Mouse (Mus musculus) CD4-positive, CD25-positive, alpha-beta regulatory T cell, adult 2 months (primary cell): ENCODE measurements at regions not wholly inside any gene's neighbourhood (a gene's known extent, or its start where the extent isn't known, plus 50 kb on each side); places are given as distances from the start of the nearest gene placed in this dataset.
A peak's percentile ranks its signal among the peaks of the same experiment; 100 is the strongest.

Experiments
- DNase-seq: peaks from one replicate; pipeline ENCODE4 v3.0.0-alpha.2; 2012; ENCODE audit warnings: low read depth, low spot score

GRCm38 (mm10) chr9:13978842-13979241 is 151.3 kb downstream of the Fam76b start:
- no peak for DNase-seq

- no peak for DNase-seq
Measured at GRCm38 (mm10) chr9:13987486-13987885, 160.0 kb downstream of the Fam76b start.

GRCm38 (mm10) chr9:13988901-13989300 is 161.4 kb downstream of the Fam76b start:
- no peak for DNase-seq

- no peak for DNase-seq
Measured at GRCm38 (mm10) chr9:13990960-13991359, 163.4 kb downstream of the Fam76b start.

- DNase-seq: no peak
Measured at GRCm38 (mm10) chr9:13992728-13993127, 165.2 kb downstream of the Fam76b start.

- no peak for DNase-seq
Measured at GRCm38 (mm10) chr9:13999358-13999757, 171.8 kb downstream of the Fam76b start.

GRCm38 (mm10) chr9:14001517-14001916 is 174.0 kb downstream of the Fam76b start:
- peak; percentile 31 for DNase-seq

GRCm38 (mm10) chr9:14002236-14002635 is 174.7 kb downstream of the Fam76b start:
- no peak for DNase-seq

GRCm38 (mm10) chr9:14003163-14003562 is 175.6 kb downstream of the Fam76b start:
- no peak for DNase-seq

- peak; percentile 15 for DNase-seq
Measured at GRCm38 (mm10) chr9:14006233-14006984, 178.9 kb downstream of the Fam76b start.

- DNase-seq: no peak
Measured at GRCm38 (mm10) chr9:14009451-14009850, 181.9 kb downstream of the Fam76b start.

GRCm38 (mm10) chr9:14010261-14010949 is 182.9 kb downstream of the Fam76b start:
- peak; percentile 83 for DNase-seq

GRCm38 (mm10) chr9:14024216-14024615 is 196.7 kb downstream of the Fam76b start:
- DNase-seq: no peak

GRCm38 (mm10) chr9:14024701-14025100 is 197.2 kb downstream of the Fam76b start:
- no peak for DNase-seq

- no peak for DNase-seq
Measured at GRCm38 (mm10) chr9:14028056-14028455, 200.5 kb downstream of the Fam76b start.

GRCm38 (mm10) chr9:14031358-14032047 is 204.0 kb downstream of the Fam76b start:
- DNase-seq: no peak

GRCm38 (mm10) chr9:14032048-14032362 is 204.5 kb downstream of the Fam76b start:
- no peak for DNase-seq

GRCm38 (mm10) chr9:14035526-14035925 is 208.0 kb downstream of the Fam76b start:
- no peak for DNase-seq

GRCm38 (mm10) chr9:14041900-14042435 is 214.5 kb downstream of the Fam76b start:
- peak; percentile 38 for DNase-seq

GRCm38 (mm10) chr9:14048224-14048623 is 220.7 kb downstream of the Fam76b start:
- DNase-seq: no peak

GRCm38 (mm10) chr9:14053704-14054103 is 221.2 kb upstream of the Sesn3 start:
- no peak for DNase-seq

GRCm38 (mm10) chr9:14056410-14057172 is 218.3 kb upstream of the Sesn3 start:
- no peak for DNase-seq
